Mouse (Mus musculus) layer of hippocampus, adult 2 months (tissue): Measurements from ENCODE around the gene Lsm2. TPM values are rescaled to one million over a fixed set of nuclear protein-coding genes. Genes with fewer than 3 reads are reported as not detected.
"Not testable (repeated sequence)": the region's sequence is repeated elsewhere in the genome, so short reads cannot be mapped to it uniquely, and the experiment has no call there.

ENCODE experiments used
- DNase-seq, 2 experiments: peaks; one replicate each; pipeline ENCODE4 v3.0.0; 2022; ENCODE audit warnings: low spot score in 2 of 2
- H3K27ac ChIP-seq: fragments of 200-600 bp; 2 replicates; pipeline ENCODE4 v1.8.1; 2022
- H3K4me3 ChIP-seq: fragments of 200-600 bp; 2 replicates; pipeline ENCODE4 v1.8.1; 2022; ENCODE audit warnings: mild to moderate bottlenecking
- CTCF ChIP-seq: fragments of 200-600 bp; conservative IDR thresholded peaks from 2 replicates; pipeline ENCODE4 v1.8.1; 2022; ENCODE audit warnings: antibody characterized with exemption, mild to moderate bottlenecking, moderate library complexity
- total RNA-seq, 2 experiments: library from RNA; stranded (reverse); gene quantifications; 2 replicates each; pipeline ENCODE4 v1.2.3; 2021

The Lsm2 gene
- total RNA-seq, 2 experiments from 2014 or later: 15.9 to 21.8 TPM

DNA sequence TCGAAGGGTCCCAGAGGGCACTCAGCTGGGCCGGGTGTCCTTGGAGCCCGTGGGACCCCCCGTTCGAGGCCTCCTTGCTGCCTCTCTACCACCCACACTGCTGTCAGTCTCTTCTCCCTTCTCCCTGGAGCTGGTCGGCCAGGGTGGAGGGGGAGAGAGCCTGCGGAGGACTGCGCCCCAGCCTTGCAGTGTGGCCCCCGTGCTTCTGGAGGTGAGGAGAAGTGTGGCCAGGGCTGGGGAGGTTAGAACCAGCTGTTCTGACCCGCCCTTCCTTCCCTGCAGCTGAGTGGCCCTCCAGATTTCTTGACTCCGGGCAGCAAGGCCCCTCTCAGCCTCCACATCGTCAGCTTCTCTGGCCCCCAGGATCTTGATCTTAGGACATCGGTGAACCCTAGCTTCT is 42.6 kb downstream of the Lsm2 start:
- no peak for DNase-seq
- H3K27ac ChIP-seq: no peak overlapping the region
- no peak for TF ChIP-seq CTCF
- no peak overlapping the region for H3K4me3 ChIP-seq

DNA sequence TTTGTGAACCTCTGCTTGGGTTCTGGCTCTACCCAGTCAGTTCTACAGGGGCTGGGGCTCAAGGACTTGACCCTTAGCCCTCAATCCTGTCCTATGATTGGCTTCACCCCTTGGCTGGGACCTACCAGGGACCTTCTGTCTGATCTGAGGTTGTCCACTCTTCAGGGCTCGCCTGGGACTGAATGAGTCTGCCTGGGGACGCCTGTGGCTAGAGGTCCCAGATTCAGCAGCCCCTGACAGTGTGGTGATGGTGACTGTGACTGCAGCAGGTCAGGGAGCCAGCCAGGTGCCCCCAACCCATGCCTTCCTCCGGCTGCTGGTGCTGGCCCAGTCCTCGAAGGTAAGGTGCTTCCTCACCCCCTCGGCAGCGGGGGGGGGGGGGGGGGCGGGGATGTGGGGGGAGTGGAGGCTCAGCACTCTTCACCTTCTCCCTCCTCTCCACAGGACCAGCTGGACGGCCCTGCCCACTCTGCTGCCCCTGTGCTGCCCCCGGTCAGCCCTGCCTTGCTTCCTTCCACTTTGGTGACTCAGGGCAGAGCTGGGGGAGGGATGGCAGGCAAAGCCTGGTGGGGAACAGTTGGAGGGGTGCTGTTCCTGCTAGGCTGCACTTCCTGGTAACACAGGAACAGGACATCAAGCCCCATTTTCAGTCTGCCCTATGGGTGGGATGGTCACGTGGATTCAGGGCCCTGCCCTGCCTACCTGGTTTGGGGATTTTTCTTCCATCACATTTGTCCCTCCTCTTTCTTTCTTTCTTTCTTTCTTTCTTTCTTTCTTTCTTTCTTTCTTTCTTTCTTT is 43.2 kb downstream of the Lsm2 start:
- no peak overlapping the region for H3K27ac ChIP-seq
- H3K4me3 ChIP-seq: no peak overlapping the region
- DNase-seq: no peak
- no peak for TF ChIP-seq CTCF

DNA sequence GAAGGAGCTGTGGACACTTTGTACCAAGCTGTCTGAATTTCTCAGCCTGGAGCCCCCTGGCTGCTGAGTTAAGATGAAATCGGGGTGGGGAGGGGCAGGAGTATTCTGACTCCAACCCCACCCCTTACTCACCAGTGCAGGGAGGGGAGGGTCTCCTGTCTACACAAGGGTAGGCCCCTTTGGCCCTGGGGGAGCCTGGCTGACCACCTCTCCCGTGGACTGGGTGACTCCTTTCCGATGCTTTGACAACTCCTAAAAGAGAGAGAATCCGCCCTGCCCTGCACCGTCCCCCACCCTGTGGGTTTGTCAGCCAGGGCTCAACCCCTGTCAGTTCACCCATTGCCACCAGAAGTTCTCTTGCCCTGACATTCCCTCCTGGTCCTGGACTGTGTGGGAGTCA is 44.5 kb downstream of the Lsm2 start:
- Histone ChIP-seq H3K27ac (no peak overlapping the region), H3K4me3 (no peak overlapping the region)
- no peak for DNase-seq
- no peak for TF ChIP-seq CTCF

DNA sequence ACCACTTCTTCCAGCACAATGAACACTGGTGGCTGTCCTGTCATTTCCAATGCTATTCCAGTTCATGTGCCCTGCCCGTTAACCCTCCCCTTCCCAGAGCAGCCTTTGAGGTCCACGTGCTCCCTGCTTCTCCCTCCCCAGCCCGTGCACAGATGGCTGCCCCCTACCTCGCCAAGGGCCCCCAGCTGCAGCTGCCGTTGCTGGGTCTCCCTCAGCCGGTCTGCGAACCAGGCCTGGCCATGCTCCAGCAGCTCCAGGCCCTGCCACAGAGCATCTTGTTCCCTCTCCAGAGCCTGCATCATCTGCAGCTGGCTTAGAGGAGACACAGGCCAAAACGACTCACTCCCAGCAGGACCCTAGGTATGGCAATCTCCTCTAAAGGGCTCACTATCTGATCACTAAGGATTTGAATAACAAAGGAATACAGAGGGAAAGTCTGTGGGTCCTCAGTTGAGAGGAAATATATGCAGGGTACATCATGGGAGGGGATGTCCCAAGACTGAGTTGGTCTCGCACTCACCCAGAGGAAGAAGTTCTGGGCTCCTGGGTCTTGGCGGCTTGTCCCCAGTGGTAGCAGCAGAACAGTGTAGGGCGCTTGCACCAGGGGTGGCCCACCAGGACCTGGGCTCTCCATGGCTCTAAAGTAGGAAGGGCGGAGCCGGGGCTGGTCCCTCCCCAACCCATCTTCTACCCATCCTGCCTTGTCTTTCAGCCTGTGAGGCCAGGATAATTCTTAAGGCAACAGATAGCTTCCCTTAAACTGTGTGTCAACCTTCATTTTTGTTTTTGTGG is 45.8 kb downstream of the Lsm2 start, which contains the start of gene Sapcd1:
Gene Sapcd1, minus strand, starts transcription at position 740 of the 792 bp plus-strand sequence.
- peak; percentile 35 to 51 for DNase-seq
- no peak for TF ChIP-seq CTCF
- Histone ChIP-seq H3K4me3 (no peak within 1 kb of the TSS), H3K27ac (0 out of 2 replicates have a peak within 1 kb of the TSS, but pooled peaks have one; percentile 32)

DNA sequence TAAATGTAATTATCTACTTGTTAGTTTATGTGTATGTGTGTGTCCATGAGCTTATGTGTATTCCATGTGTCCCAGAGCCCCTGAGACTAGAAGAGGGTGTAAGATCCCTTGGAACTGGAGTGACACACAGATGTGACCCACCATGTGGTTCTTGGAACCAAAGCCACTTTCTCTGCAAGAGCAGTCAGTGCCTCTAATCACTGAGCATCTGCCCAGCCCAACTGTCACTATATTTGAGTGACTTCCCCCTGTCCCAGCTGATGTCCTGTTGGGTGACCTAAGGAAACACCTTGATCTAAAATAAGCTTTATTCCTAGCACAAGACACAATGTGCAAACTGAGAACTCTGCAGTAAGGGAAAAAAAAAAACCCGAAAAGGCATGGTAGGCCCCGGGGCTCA is 46.7 kb downstream of the Lsm2 start:
- no peak for TF ChIP-seq CTCF
- no peak overlapping the region for H3K27ac ChIP-seq
- no peak overlapping the region for H3K4me3 ChIP-seq
- no peak for DNase-seq

DNA sequence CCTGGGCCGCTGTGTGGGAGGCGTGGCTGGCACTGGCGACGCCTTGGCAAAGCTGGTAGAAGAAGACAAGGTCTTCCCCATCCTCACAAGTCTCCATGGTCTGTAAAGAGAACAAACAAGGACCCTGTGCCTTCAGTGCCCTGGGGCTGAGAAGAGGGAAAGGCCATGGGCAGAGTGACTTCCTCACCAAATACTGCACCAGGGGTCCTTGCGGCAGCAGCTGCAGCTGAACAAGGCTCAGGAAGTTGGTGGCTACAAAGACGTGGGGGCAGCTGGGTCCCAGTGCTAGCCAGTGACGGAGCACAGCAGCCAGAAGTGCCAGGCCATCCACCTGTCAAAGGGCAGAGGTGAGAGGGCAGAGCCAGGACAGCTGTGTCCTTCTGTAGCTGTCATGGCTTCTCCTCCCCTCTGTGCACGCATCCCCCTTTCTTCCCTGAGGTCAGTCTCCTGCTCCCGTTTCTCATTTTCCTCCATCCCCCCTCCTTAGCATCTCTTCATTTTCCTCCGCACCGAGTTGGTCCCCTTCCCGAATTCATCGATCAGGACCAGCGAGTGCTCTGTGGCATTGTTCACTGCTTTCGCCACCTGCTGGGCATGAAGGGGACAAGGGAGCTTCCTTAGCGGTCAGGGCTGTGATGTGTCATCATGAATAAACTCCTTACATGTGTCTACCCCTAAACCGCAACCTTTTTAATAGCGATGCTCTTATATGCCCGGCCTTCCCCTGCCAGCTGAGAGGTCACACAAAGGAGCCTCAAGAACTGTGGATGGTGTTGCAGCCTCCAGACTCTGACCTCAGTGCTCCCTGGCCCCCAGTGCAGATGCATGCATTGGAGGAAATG is 48.2 kb downstream of the Lsm2 start:
- no peak overlapping the region for H3K4me3 ChIP-seq
- TF ChIP-seq CTCF: peak; percentile 73
- H3K27ac ChIP-seq: no peak overlapping the region
- DNase-seq: no peak

DNA sequence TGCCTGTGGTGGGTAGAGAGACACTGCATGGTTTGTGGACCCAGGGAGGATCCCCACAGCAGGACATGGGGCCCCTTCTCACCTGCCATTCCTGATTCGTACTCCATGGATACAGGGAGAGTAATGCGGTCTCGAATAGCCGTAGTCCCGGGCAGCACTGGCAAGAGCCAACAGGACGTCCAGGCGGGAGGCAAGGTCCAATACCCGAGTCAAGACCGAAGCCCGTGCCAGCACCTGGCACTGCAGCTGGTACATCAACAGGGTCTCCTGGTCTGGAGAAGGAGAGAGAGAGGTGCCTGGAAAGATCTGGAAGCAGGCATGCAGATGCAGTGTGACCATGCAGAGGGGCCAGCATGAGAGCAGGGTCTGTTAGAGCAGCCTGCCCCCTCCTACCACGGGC is 49.6 kb downstream of the Lsm2 start:
- DNase-seq: no peak
- no peak for TF ChIP-seq CTCF
- Histone ChIP-seq H3K27ac (no peak overlapping the region), H3K4me3 (no peak overlapping the region)

DNA sequence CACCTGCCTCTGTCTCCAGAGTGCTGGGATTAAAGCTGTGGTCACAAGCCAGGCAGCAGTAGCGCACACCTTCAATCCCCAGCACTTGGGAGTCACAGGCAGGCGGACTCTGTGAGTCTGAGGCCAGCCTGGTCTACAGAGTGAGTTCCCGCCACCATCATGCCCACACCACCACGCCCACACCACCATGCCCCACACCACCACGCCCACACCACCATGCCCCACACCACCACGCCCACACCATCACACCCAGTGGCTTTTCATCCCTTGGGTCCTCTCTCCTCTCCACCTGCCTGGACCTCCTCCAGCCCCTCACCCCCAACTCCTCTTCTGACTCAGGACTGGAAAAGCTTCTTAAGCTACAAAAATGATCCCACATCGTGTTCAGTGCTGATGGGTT is 50.2 kb downstream of the Lsm2 start:
- DNase-seq: no peak
- Histone ChIP-seq H3K4me3 (no peak overlapping the region), H3K27ac (no peak overlapping the region)
- TF ChIP-seq CTCF: no peak

DNA sequence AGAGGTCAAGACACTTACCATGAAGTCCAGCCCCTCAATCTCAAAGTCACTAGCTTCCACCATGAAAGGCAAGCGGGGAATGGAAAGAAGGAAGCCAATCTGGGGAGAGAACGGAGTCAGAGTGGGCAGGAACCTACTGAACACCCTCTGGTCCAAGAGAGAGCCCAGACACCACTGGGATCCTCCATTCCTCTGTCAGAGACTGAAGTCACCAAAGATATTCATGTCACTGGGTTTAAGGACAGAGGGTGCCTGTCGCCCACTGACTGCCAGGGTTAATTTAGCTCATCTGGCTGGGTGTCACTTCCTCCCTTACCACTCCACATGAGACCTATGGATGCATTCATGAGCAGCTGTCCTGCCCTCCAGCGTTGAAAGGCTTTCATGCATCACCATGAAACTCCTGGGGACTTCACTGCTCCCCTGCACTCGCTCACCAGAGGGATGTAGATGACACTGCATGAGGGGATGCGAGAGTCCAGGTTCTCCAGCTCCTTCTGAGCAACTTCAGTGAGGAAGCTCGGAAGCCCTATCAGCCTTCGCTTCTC is 50.7 kb downstream of the Lsm2 start:
- Histone ChIP-seq H3K4me3 (no peak overlapping the region), H3K27ac (no peak overlapping the region)
- no peak for DNase-seq
- no peak for TF ChIP-seq CTCF

DNA sequence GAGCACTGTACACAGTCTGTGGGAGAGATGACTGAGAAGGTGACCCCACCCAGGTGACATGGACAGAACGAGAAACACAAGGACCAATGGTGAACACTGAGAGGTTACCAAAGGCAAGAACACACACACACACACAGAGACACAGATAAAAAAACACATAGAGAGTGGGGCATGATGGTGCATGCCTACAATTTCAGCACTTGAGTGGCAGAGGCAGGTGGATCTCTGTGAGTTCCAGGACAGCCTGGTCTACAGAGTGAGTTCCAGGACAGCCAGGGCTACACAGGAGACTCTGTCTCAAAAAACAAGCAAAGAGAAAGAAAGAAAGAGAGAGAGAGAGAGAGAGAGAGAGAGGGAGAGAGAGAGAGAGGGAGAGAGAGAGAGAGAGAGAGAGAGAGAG is 52.0 kb downstream of the Lsm2 start:
- not testable (repeated sequence) for H3K4me3 ChIP-seq, DNase-seq, H3K27ac ChIP-seq

DNA sequence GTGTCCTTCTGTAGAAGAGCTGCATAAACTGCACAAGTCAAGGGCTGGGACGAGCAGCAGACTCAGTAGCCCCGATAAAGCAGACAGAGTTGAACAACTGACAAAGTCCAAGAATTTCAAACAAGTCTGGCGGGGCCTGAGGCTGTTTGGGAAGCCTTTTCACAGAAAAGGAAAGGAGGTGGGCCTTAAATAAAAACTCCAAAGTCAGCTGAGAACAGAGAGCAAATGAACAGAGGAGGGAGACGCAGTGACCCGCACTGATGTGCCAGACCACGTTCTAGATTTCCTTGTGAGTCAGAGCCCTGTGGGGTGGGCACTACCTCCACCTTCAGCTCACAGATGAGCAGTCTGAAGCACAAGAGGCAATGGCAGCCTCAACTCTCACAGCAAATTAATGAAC is 53.2 kb downstream of the Lsm2 start:
- Histone ChIP-seq H3K27ac (no peak overlapping the region), H3K4me3 (no peak overlapping the region)
- DNase-seq: no peak
- no peak for TF ChIP-seq CTCF

Other genes starting within 250 kb of the Lsm2 start
- gene C4b, start 238.0 kb upstream of the Lsm2 start, total RNA-seq: 10 to 100 TPM; 27.2 to 28.7 TPM
- under 1 TPM in 1 of 2 experiments, not detected in 1; 0.42 TPM for gene Cyp21a1, start 177.3 kb upstream of the Lsm2 start, total RNA-seq
- 10 to 100 TPM; 55.5 to 61.3 TPM for gene Stk19, start 144.9 kb upstream of the Lsm2 start, total RNA-seq
- gene Dxo, start 144.8 kb upstream of the Lsm2 start, total RNA-seq: 10 to 100 TPM; 39.7 to 42.3 TPM
- 10 to 100 TPM; 75.1 to 78.3 TPM for gene Skiv2l, start 131.7 kb upstream of the Lsm2 start, total RNA-seq
- 10 to 100 TPM; 34.9 to 38.1 TPM for gene Nelfe, start 131.5 kb upstream of the Lsm2 start, total RNA-seq
- gene Cfb, start 119.3 kb upstream of the Lsm2 start, total RNA-seq: not detected
- 1 to 10 TPM; 7.5 to 9.0 TPM for gene Zbtb12, start 102.4 kb upstream of the Lsm2 start, total RNA-seq
- gene Gm20547, start 99.8 kb upstream of the Lsm2 start, total RNA-seq: not detected
- gene C2, start 83.6 kb upstream of the Lsm2 start, total RNA-seq: 1 to 10 TPM; 1.1 to 1.8 TPM
- 100 to 1,000 TPM; 181 to 190 TPM for gene Ehmt2, start 83.4 kb upstream of the Lsm2 start, total RNA-seq
- gene Slc44a4, start 67.4 kb upstream of the Lsm2 start, total RNA-seq: under 1 TPM in 1 of 2 experiments, not detected in 1; 0.29 TPM
- gene Neu1, start 50.6 kb upstream of the Lsm2 start, total RNA-seq: 10 to 100 TPM; 39.4 to 43.1 TPM
- 10 to 100 TPM; 21.4 to 24.7 TPM for gene Hspa1b, start 22.6 kb upstream of the Lsm2 start, total RNA-seq
- not detected for gene Gm20481, start 11.9 kb upstream of the Lsm2 start, total RNA-seq
- 10 to 100 TPM; 16.9 to 18.1 TPM for gene Hspa1a, start 9.7 kb upstream of the Lsm2 start, total RNA-seq
- gene Hspa1l, start 9.2 kb upstream of the Lsm2 start, total RNA-seq: under 1 TPM; 0.44 to 0.49 TPM
- 10 to 100 TPM; 48.2 to 55.1 TPM for gene Vars, start 19.1 kb downstream of the Lsm2 start, total RNA-seq
- under 1 TPM; 0.20 to 0.26 TPM for gene Vwa7, start 34.7 kb downstream of the Lsm2 start, total RNA-seq
- under 1 TPM in 1 of 2 experiments, not detected in 1; 0.67 TPM for gene Sapcd1, start 46.2 kb downstream of the Lsm2 start, total RNA-seq
- 1 to 10 TPM in 1 of 2 experiments, under 1 TPM in 1; 0.26 to 1.1 TPM for gene Msh5, start 64.9 kb downstream of the Lsm2 start, total RNA-seq
- 1 to 10 TPM; 9.2 to 9.6 TPM for gene Clic1, start 68.1 kb downstream of the Lsm2 start, total RNA-seq
- 10 to 100 TPM; 13.7 to 15.8 TPM for gene Ddah2, start 77.2 kb downstream of the Lsm2 start, total RNA-seq
- not detected for gene Ly6g6c, start 83.5 kb downstream of the Lsm2 start, total RNA-seq
- gene Mpig6b, start 84.3 kb downstream of the Lsm2 start, total RNA-seq: not detected
- 1 to 10 TPM; 2.5 to 3.5 TPM for gene Ly6g6e, start 95.0 kb downstream of the Lsm2 start, total RNA-seq
- 1 to 10 TPM; 1.1 TPM for gene Ly6g6d, start 96.2 kb downstream of the Lsm2 start, total RNA-seq
- under 1 TPM in 1 of 2 experiments, not detected in 1; 0.52 TPM for gene Ly6g6f, start 103.7 kb downstream of the Lsm2 start, total RNA-seq
- gene Abhd16a, start 107.4 kb downstream of the Lsm2 start, total RNA-seq: 100 to 1,000 TPM; 110 to 113 TPM
- not detected for gene Ly6g5c, start 126.4 kb downstream of the Lsm2 start, total RNA-seq
- gene Ly6g5b, start 133.6 kb downstream of the Lsm2 start, total RNA-seq: under 1 TPM in 1 of 2 experiments, not detected in 1; 0.54 TPM
- 10 to 100 TPM; 15.0 to 15.9 TPM for gene Gpank1, start 139.6 kb downstream of the Lsm2 start, total RNA-seq
- gene Csnk2b, start 140.2 kb downstream of the Lsm2 start, total RNA-seq: 100 to 1,000 TPM; 170 to 178 TPM
- 10 to 100 TPM; 25.2 to 29.3 TPM for gene D17H6S53E, start 144.5 kb downstream of the Lsm2 start, total RNA-seq
- under 1 TPM; 0.37 to 0.49 TPM for gene Apom, start 150.2 kb downstream of the Lsm2 start, total RNA-seq
- 100 to 1,000 TPM; 320 to 334 TPM for gene Bag6, start 153.3 kb downstream of the Lsm2 start, total RNA-seq
- 100 to 1,000 TPM; 339 to 370 TPM for gene Prrc2a, start 183.0 kb downstream of the Lsm2 start, total RNA-seq
- 10 to 100 TPM; 11.1 to 11.8 TPM for gene Aif1, start 194.2 kb downstream of the Lsm2 start, total RNA-seq
- gene Lst1, start 206.6 kb downstream of the Lsm2 start, total RNA-seq: 1 to 10 TPM; 6.2 to 8.6 TPM
- gene Ltb, start 212.6 kb downstream of the Lsm2 start, total RNA-seq: under 1 TPM; 0.76 to 0.77 TPM
- not detected for gene Tnf, start 220.1 kb downstream of the Lsm2 start, total RNA-seq
- under 1 TPM; 0.54 to 0.59 TPM for gene Lta, start 223.5 kb downstream of the Lsm2 start, total RNA-seq
- gene Gm16181, start 239.0 kb downstream of the Lsm2 start, total RNA-seq: not detected